Mouse (Mus musculus): ENCODE measurements around the gene Ap3b1.

DNA sequence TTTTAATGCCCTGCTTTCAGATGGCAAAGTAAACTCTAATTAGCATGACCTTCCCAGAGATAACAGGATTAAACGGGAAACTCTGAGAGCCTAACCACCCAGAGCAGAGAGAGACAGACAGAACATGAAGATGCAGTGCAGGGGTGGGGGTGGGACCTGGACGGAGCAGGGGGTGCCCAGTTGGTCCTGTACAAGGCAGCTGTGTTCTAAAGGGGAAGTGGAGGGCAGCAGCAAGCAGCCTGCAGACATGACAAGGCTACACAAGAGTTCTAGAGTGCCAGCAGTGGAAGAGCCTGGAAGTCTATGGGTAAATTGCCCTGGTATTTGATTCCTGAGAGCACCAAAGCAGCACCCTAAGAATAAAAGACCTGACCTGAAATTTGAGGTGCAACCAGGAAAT lies 105.5 kb downstream of the Ap3b1 start:
- TF ChIP-seq POLR2A (IDR thresholded peaks at IDR 0.05; ENCODE audit: low read depth, low read length) (no peak), CTCF (conservative IDR thresholded peaks at IDR 0.05 in 1 of 2, IDR thresholded peaks at IDR 0.05 in 1 of 2; ENCODE audit: low read depth in 2 of 2, low read length in 2 of 2) (no peak)
